Mouse (Mus musculus) CD4-positive, CD25-positive, alpha-beta regulatory T cell, adult 2 months (primary cell): ENCODE measurements around the gene Gm37240.
A peak's percentile ranks its signal among the peaks of the same experiment; 100 is the strongest.
"Not testable (repeated sequence)": the region's sequence is repeated elsewhere in the genome, so short reads cannot be mapped to it uniquely, and the experiment has no call there.

Experiments used
- DNase-seq: peaks from one replicate; pipeline ENCODE4 v3.0.0-alpha.2; 2012; ENCODE audit warnings: low read depth, low spot score

Gene Gm37240

GRCm38 (mm10) chr3:84562911-84563310 lies 1324.4 kb downstream of the Gm37240 start:
- DNase-seq: not testable (repeated sequence)

- no peak for DNase-seq
These were observed 1329.0 kb downstream of the Gm37240 start for GRCm38 (mm10) chr3:84558301-84558700.

- no peak for DNase-seq
These were observed 1331.5 kb downstream of the Gm37240 start for GRCm38 (mm10) chr3:84555780-84556179.

DNA sequence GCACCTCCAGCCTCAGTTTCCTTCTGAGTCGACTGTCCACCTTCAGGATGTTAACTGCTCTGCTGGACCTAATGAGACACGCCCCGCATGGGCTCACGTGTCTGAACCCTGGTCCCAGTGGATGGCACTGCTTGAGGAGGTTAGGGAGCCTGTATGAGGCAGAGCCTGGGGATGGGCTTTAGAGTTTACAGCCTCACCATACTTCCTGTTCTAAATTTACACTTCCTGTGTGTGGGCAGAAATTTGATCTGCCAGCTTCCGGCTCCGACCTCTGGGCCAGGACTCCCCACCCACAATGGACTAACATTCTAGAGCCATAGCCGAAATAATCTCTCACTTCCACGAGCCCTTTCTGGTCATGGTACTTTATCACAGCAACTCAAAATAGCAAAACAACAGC lies 1340.1 kb downstream of the Gm37240 start:
- peak; percentile 34 for DNase-seq

DNA sequence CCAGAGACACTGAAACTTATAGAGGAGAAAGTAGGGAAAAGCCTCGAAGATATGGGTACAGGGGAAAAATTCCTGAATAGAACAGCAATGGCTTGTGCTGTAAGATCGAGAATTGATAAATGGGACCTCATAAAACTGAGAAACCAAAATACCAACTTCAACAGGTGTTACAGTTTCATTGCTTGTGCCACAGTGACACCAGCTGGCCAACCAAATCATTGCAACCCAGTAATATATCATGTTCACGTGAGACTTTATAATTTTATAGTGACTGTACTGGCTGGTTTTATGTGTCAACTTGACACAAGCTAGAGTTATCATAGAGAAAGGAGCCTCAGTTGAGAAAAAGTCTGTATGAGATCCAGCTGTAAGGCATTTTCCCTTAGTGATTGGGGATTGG lies 1344.9 kb downstream of the Gm37240 start:
- DNase-seq: peak; percentile 80

DNA sequence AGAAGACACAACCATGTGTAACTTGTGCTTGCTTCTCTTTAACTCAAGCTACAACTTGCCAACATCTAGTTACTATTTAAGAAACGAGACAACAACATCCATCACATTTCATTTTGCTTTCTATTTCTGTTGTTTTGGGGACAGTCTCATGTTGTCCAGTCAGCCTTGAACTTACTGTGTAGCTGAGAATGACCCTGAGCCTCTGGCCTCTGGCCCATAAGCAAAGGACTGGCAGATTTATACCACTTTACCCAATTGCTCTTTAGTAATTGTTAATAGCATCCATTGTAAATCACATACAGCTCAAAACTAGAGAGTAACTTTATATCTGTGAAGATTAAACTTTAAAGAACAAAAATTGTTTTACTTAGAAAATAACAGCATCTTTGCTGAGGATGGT lies 1345.4 kb downstream of the Gm37240 start:
- no peak for DNase-seq

DNA sequence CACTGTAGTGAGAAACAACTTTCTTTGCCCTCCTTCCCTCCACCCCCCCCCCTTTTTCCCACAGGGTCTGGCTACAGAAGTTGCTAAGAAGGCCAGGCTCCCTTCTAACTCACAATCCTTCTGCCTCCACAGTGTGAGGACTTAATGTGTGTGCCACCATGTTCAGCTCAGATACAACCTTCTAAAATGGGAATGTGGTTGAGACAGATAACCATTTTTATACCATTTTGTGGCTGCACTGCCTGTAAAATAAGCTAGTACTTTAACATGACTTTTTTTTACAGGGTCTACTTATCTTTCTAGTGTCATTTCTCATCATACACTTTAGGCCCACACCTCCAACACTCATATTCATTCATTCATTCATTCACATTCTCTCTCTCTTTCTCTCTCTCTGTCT lies 1346.7 kb downstream of the Gm37240 start:
- DNase-seq: no peak

DNA sequence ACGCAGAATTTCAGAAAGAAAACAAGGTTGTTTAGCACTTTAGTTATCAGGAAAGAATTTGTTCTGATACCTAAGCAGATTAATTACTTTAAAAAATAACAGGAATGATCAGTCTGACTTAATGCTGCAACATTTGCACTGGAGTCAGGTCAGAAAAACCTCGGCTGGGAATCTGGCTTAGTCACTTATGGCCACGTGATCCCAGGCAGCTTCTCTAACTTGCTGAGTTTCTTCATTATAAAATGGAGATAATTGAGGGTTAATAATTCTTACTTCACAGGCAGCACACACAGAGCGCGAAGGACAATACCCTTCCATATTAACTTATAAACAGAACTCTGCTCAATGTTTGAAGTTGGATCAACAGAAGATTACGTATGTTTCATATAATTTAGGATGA lies 1350.3 kb downstream of the Gm37240 start:
- DNase-seq: no peak

DNA sequence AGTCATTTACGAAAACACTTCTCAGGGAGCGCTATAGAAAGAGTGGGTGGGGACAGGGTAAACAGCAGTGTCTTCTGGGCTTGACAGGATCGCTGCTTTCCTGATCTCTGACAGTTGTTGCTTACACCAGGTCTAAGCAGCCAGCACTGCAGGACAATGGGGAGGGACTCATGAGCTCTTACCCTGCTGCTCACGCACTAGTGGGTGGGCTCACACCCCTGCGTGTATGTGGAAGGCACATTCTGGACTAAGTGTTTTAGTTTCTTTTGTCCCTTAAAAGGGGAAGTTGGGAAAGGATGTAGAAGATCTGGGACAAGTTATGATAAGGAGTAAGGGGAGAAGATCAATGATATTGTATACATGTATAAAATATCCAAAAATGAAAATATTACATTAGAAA lies 1354.1 kb downstream of the Gm37240 start:
- DNase-seq: no peak

GRCm38 (mm10) chr3:84529021-84529420 lies 1358.3 kb downstream of the Gm37240 start:
- DNase-seq: no peak

GRCm38 (mm10) chr3:84524952-84525351 lies 1362.4 kb downstream of the Gm37240 start:
- DNase-seq: no peak

DNA sequence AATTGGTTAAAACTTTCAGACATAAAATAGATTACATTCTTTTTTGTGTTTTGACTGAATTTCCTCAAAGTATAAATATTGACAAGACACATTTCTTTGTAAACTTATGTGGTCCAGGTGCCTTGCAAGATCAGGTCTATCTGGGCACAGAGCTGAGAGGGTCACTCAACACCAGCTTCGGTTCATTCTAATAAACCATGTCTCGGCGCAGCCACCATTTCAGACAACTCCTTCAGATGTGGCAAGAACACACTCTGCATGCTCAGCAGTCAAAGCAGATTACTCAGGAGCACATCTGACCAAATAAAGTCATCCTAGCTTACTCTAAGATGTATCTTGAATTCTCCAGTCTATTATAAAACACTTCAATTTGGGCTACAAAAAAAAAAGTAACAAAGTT lies 1371.2 kb downstream of the Gm37240 start:
- DNase-seq: no peak

DNA sequence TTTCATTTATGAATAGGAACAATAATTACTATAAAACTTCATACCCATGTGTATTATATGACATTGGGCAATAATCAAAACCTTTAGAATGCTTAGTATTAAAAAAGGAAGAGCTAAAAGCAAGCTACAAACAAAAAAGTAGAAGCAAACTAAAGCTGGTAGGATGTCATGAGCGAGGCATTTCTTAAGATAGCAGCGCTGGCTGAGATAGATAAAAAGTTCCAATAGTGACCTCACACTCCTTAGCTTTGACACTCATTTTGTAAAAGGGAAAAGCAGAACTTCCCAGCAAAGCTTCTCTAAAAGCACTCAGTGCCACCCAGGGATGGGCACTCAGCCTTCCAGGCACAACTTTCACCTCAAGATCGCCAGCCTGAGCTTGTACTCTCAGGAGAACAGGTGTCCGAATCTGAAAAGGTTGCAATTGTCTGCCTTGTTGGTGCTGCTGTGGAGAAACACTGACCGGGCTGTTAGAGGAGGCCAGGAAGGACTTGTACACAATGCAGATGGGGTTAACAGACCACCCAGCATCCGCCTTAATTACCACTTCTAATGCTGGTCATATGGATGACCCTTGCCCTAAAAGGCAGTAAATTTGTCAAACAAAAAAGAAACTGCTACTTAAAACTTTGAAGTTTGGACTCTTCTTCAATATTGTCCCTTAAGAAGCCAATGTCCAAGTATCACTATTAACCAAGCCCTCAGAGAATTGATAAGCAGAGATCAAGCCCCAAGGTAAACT lies 1374.4 kb downstream of the Gm37240 start:
- no peak for DNase-seq

- no peak for DNase-seq
These were observed 1382.1 kb downstream of the Gm37240 start for GRCm38 (mm10) chr3:84505193-84505592.

DNA sequence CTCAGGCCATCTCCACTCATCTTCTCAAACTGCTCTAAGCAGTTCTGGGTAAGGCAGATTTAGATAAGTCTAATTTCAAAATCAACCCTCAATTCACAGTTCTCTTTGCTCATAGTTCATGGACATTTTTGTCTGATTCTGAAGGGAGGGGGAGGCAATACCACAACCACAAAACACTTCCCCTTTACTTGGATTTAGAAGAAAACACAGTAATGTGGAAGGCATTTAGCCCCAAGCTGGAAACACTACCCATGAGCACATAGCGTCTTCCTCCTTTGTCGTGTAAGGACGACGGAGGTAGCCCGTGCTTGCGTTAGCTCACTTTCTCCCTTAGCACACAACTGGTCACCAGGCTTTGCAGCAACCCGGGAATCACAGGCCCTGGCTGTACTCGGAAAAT lies 1383.0 kb downstream of the Gm37240 start:
- no peak for DNase-seq

GRCm38 (mm10) chr3:84502101-84502500 lies 1385.2 kb downstream of the Gm37240 start:
- DNase-seq: no peak

DNA sequence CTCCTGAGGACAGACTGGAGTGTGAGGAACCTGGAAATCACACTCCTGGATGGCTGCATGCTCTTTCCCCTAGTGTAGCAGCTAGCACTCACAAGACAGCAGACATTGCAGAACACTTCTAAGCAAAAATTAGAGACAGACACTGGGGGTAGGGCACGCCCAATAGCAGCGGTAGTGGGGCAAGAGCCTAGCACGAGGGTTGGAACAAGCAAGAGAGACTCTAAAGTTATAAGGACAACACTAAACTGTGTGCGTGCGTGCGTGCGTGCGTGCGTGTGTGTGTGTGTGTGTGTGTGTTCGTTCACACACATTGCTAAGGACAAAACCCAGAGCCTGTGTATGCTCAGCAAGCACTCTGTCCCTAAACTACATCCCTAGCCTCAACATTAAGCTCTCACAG lies 1386.8 kb downstream of the Gm37240 start:
- no peak for DNase-seq

DNA sequence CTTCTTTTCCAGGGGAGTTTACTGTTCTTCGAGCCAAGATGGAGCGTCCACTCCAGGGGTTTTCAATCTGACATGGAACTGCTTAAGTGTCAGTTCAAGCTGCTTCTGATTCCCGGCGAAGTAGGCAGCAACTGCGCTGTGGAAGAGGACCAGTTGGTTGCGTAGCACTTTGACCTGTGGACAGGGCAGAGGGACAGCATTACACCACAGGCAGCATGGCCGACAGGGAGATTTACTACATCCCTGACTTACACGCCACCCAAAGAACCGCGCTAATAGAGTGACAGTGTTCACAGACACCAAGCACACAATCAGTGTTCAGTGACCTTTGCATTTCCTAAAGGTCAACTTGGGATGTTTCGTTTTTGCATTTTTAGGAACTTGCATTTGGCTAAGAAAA lies 1389.6 kb downstream of the Gm37240 start:
- DNase-seq: no peak

DNA sequence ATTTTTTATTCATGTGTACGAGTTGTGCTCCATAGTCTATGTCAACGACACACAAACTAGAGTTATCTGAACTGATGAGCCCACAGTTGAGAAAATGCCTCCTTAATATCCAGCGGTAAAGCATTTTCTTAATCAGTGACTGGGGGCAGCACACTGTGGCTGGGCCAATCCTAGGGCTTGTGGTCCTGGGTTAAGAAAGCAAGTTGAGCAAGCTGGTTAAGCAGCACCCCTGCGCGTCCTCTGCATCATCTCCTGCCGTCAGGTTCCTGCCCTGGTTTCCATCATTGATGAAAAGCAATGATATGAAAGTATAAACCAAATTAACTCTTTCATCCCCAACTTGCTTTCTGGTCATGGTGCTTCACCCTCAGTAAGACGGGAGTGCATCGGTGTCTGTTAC lies 1394.7 kb downstream of the Gm37240 start:
- DNase-seq: no peak

DNA sequence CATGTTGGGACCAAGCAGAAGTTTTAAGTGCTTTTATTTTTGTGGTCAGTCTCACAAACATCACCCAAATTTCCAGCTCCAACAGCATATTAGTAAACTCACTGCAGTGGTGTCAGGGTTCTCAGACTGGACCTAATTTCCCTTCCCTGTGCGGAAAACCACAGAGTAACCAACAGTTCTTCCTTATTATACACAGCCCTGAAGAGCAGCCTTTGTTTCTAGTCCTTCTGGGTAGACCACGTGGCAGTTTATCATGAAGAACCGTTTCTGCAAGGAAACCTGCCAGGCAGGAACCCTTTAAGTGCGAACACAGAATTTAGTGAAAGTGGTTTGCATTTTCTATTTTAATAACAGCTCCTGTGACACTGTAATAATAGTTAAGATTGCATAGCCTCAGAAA lies 1395.2 kb downstream of the Gm37240 start:
- DNase-seq: no peak

DNA sequence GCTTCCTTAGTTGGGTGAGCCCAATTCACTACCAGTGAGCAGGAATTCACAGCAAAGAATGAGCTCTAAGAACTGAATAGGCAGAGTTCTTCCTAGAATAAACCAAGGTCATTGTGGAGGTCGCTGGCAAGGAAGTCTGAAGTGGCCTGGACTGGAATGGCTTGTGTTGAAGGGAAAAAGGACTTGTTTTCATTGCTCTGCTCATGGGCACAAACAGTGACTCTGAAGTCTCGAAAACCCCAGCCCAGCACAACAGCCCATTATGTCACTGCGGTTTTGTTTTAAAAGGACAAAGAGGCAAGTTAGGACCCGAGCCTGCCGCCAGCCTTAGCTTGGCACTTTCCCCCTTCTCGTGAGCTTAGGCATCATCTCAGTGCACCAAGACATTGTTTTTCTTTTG lies 1398.6 kb downstream of the Gm37240 start:
- DNase-seq: no peak

GRCm38 (mm10) chr3:84484891-84485290 lies 1402.4 kb downstream of the Gm37240 start:
- no peak for DNase-seq

- no peak for DNase-seq
These were observed 1403.0 kb downstream of the Gm37240 start for GRCm38 (mm10) chr3:84484333-84484732.

- DNase-seq: no peak
These were observed 1405.2 kb downstream of the Gm37240 start for GRCm38 (mm10) chr3:84482121-84482520.
